Mouse (Mus musculus): ENCODE results near the gene Olfr319. TPM values are rescaled to one million over a fixed set of nuclear protein-coding genes. Genes with fewer than 3 reads are reported as not detected.
"Not testable (repeated sequence)": the region's sequence is repeated elsewhere in the genome, so short reads cannot be mapped to it uniquely, and the experiment has no call there.

Gene Olfr319
- polyA plus RNA-seq (2015; fragmentation: Nextera tagmentation; extraction: Ambion mirVana), result not detected in 2 replicates

- 89% methylated on average over 3 of the region's 3 CpGs for WGBS
These were observed at the start of gene Olfr319 for GRCm38 (mm10) chr11:58698862-58699261. Gene Olfr319, plus strand, starts transcription at chr11:58699162.

GRCm38 (mm10) chr11:58655151-58655550 lies 43.8 kb upstream of the Olfr319 start:
- Histone ChIP-seq H3K9ac (no peak overlapping the region), H3K27me3 (no peaks in the 10 kb centered on the region), H3K36me3 (no peaks in the 10 kb centered on the region), H3K4me3 (no peak overlapping the region), H3K4me2 (no peak overlapping the region), H3K9me3 (no peaks in the 10 kb centered on the region), H3K27ac (no peak overlapping the region), H3K4me1 (no peaks in the 10 kb centered on the region)
- no peak for ATAC-seq (ENCODE audit: insufficient number of reproducible peaks, insufficient read depth, low FRiP score, low TSS enrichment, low read depth)
- WGBS, result 76% methylated on average over 3 of the region's 3 CpGs

More at GRCm38 (mm10) chr11:58698862-58699261, at the start of gene Olfr319:
- ATAC-seq (ENCODE audit: insufficient number of reproducible peaks, insufficient read depth, low FRiP score, low TSS enrichment, low read depth), result no peak
- Histone ChIP-seq H3K4me2 (no peak within 1 kb of the TSS), H3K4me3 (no peak within 1 kb of the TSS), H3K9me3 (peaks cover 8% of the 10 kb centered on the region; the same call in 1 of the 2 replicates), H3K4me1 (no peaks in the 10 kb centered on the region), H3K27ac (no peak within 1 kb of the TSS), H3K27me3 (no peaks in the 10 kb centered on the region), H3K9ac (no peak within 1 kb of the TSS), H3K36me3 (no peaks in the 10 kb centered on the region)

GRCm38 (mm10) chr11:58658596-58658995 lies 40.4 kb upstream of the Olfr319 start, which contains the start of gene Olfr322:
Gene Olfr322, plus strand, starts transcription at chr11:58658782.
- no peaks in the 10 kb centered on the region for H3K27me3 ChIP-seq
- no peak within 1 kb of the TSS for H3K27ac ChIP-seq
- H3K4me3 ChIP-seq, result no peak within 1 kb of the TSS
- 87% methylated on average over 4 of the region's 4 CpGs for WGBS
- ATAC-seq (ENCODE audit: insufficient number of reproducible peaks, insufficient read depth, low FRiP score, low TSS enrichment, low read depth), result no peak
- H3K4me2 ChIP-seq, result no peak within 1 kb of the TSS
- no peaks in the 10 kb centered on the region for H3K9me3 ChIP-seq
- H3K9ac ChIP-seq, result no peak within 1 kb of the TSS
- no peaks in the 10 kb centered on the region for H3K4me1 ChIP-seq
- no peaks in the 10 kb centered on the region for H3K36me3 ChIP-seq

DNA sequence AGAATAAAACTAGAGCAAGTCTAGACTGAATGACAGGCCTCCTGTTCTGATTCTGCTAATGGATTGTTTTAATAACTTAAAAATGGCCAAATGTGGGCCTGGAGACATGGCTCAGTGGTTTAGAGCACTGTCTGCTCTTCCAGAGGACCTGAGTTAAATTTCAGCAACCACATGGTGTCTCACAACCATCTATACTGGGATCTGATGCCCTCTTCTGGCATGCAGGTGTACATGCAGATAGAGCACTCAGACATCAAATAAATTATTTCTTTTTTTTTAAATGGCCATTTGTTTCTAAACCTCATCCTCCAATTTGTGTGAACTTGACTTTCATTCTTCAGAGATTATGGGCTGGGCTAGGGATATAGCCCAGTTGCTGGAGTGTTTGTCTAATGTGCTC lies 29.7 kb upstream of the Olfr319 start:
- Histone ChIP-seq H3K9ac (no peak overlapping the region), H3K4me2 (no peak overlapping the region), H3K36me3 (no peaks in the 10 kb centered on the region), H3K27me3 (no peaks in the 10 kb centered on the region), H3K9me3 (no peaks in the 10 kb centered on the region), H3K4me3 (no peak overlapping the region), H3K4me1 (no peaks in the 10 kb centered on the region), H3K27ac (no peak overlapping the region)
- no peak for ATAC-seq (ENCODE audit: insufficient number of reproducible peaks, insufficient read depth, low FRiP score, low TSS enrichment, low read depth)

DNA sequence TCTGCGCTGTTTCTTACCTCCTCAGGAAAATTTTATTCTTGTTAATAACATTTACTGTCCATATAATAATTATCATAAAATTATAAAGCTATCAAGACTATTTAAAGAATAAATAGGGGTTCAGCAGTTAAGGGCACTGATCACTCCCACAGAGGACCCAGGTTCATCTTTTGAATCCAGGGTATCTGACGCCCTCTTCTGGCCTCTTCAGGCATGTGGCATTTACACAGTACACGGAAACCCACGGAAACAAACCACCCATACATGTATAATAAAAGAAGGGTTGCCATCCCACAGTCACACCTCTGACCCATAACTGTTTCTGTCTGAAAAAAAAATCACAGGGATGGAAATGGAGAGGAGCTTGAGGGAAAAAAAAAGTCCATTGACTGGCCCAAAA lies 27.1 kb upstream of the Olfr319 start:
- H3K36me3 ChIP-seq, result no peaks in the 10 kb centered on the region
- no peak overlapping the region for H3K9ac ChIP-seq
- no peak overlapping the region for H3K4me2 ChIP-seq
- H3K4me3 ChIP-seq, result no peak overlapping the region
- no peaks in the 10 kb centered on the region for H3K9me3 ChIP-seq
- 54% methylated on average over 4 of the region's 4 CpGs for WGBS
- H3K4me1 ChIP-seq, result no peaks in the 10 kb centered on the region
- no peak overlapping the region for H3K27ac ChIP-seq
- no peak for ATAC-seq (ENCODE audit: insufficient number of reproducible peaks, insufficient read depth, low FRiP score, low TSS enrichment, low read depth)
- no peaks in the 10 kb centered on the region for H3K27me3 ChIP-seq

GRCm38 (mm10) chr11:58680799-58681198 lies 18.2 kb upstream of the Olfr319 start, which contains the start of gene Olfr320:
Gene Olfr320, plus strand, starts transcription at chr11:58681099.
- no peak within 1 kb of the TSS for H3K4me2 ChIP-seq
- H3K9ac ChIP-seq, result no peak within 1 kb of the TSS
- ATAC-seq (ENCODE audit: insufficient number of reproducible peaks, insufficient read depth, low FRiP score, low TSS enrichment, low read depth), result no peak
- no peak within 1 kb of the TSS for H3K4me3 ChIP-seq
- 93% methylated on average over 1 of the region's 1 CpGs for WGBS
- no peak within 1 kb of the TSS for H3K27ac ChIP-seq
- no peaks in the 10 kb centered on the region for H3K27me3 ChIP-seq
- H3K4me1 ChIP-seq, result no peaks in the 10 kb centered on the region
- no peaks in the 10 kb centered on the region for H3K36me3 ChIP-seq
- no peaks in the 10 kb centered on the region for H3K9me3 ChIP-seq

DNA sequence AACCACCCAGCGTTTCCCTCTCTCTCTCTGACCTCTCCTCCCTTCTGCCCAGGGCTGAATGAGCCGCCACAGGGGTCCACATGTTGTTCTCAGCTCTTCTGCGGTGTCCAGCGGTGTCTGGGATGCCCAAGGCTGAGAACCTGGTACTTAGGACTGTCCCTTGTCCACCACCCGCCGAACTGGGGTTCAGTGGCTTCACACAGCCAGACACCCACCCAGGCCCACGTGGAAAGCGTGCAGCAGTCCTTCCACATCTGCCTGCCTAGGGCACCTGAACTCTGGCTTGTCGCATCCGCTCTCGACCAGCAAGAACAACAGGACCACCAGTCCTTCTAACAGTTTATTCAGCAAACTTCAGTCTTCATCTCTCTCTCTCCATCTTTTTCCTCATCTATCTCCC lies 10.1 kb downstream of the Olfr319 start:
- Histone ChIP-seq H3K9me3 (no peaks in the 10 kb centered on the region), H3K27ac (no peak overlapping the region), H3K9ac (no peak overlapping the region), H3K36me3 (no peaks in the 10 kb centered on the region), H3K4me1 (no peaks in the 10 kb centered on the region), H3K4me3 (no peak overlapping the region), H3K27me3 (no peaks in the 10 kb centered on the region), H3K4me2 (no peak overlapping the region)
- 81% methylated on average over 11 of the region's 11 CpGs for WGBS
- ATAC-seq (ENCODE audit: insufficient number of reproducible peaks, insufficient read depth, low FRiP score, low TSS enrichment, low read depth), result no peak

GRCm38 (mm10) chr11:58717723-58718122 lies 18.8 kb downstream of the Olfr319 start:
- WGBS, result 78% methylated on average over 7 of the region's 7 CpGs
- H3K4me3 ChIP-seq; ATAC-seq (ENCODE audit: insufficient number of reproducible peaks, insufficient read depth, low FRiP score, low TSS enrichment, low read depth); H3K36me3 ChIP-seq; H3K4me1 ChIP-seq; H3K9ac ChIP-seq; H3K27ac ChIP-seq; H3K27me3 ChIP-seq; H3K4me2 ChIP-seq; H3K9me3 ChIP-seq: not testable (repeated sequence)

DNA sequence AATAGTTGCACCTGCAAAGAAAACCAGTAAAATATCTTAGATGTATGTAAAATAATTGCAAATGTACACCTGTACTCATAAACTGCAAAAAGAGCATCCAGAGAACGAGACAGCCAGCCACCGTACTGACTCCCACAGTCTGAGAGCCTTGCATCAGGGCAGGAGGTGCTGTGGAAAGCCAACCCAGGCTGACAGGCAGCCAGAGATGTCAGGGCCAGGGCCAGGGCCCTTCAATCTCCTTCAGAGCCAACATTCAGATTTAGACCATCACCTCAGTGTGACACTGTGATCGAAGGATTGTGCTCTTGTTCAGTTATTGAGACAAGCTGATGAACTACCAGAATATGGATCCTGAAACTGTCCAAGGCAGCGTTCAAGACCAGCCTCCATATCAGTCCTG lies 20.7 kb downstream of the Olfr319 start:
- H3K9me3 ChIP-seq, result no peaks in the 10 kb centered on the region
- H3K4me1 ChIP-seq, result no peaks in the 10 kb centered on the region
- no peak overlapping the region for H3K9ac ChIP-seq
- no peaks in the 10 kb centered on the region for H3K36me3 ChIP-seq
- WGBS, result 90% methylated on average over 4 of the region's 4 CpGs
- ATAC-seq (ENCODE audit: insufficient number of reproducible peaks, insufficient read depth, low FRiP score, low TSS enrichment, low read depth), result no peak
- no peak overlapping the region for H3K27ac ChIP-seq
- no peak overlapping the region for H3K4me3 ChIP-seq
- H3K4me2 ChIP-seq, result no peak overlapping the region
- H3K27me3 ChIP-seq, result no peaks in the 10 kb centered on the region

DNA sequence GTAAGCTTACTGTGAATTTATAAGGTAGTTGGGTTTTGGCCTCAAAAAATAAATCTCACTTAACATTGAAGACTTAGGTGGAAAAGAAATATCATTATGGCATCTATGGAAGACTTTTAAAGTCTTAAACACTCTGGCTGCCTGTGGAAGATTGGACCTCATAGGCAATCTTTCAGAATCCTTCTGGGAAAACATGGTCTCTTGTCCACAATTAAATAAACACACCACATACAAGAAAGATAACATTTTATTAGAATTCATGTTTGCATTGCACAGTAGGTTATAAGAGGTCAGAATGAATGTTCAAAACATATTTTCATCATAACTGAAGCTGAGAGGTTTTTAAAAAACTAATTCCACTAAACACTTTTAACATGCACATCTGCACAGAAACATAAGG lies 25.0 kb downstream of the Olfr319 start, which contains the start of gene Olfr318:
Gene Olfr318 (minus strand): TSS at position 101 of the 400 bp plus-strand sequence.
- Histone ChIP-seq H3K27ac (no peak within 1 kb of the TSS), H3K36me3 (no peaks in the 10 kb centered on the region), H3K4me1 (no peaks in the 10 kb centered on the region), H3K27me3 (no peaks in the 10 kb centered on the region), H3K9ac (no peak within 1 kb of the TSS), H3K4me2 (no peak within 1 kb of the TSS), H3K9me3 (no peaks in the 10 kb centered on the region), H3K4me3 (no peak within 1 kb of the TSS)
- no peak for ATAC-seq (ENCODE audit: insufficient number of reproducible peaks, insufficient read depth, low FRiP score, low TSS enrichment, low read depth)

DNA sequence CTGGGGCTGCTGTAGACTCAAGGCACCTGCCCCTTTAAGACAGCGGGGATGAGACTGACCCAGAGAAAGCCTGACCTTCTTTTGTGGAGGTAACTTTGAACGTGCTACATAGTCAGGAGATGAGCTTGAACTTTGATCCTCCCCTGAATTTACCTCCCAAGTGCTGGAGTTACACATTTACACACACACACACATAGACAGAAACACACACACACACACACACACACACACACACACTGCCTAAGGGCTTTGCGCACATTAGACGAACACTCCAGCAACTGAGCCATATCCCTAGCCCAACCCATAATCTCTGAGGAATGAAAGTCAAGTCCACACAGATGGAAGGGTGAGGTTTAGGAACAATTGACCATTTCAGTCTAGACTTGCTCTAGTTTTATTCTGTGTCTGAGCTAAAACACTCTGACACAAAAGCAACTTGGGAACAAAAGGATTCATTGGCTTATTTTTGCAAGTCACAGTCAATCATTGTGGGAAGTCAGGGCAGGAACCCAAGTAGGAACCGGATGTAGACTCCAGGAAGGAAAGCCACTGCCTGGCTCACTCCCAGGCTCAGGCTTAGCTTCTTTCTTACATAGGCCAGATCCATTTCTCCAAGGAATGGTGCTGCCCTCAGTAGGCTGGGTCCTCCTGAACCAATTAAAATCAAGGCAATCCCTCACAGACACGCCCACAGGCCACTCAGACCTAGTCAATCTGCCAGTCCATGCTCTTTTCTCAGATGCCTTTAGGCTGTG lies 29.1 kb downstream of the Olfr319 start:
- H3K9ac ChIP-seq; H3K4me3 ChIP-seq; H3K4me2 ChIP-seq; H3K27me3 ChIP-seq; H3K36me3 ChIP-seq; ATAC-seq (ENCODE audit: insufficient number of reproducible peaks, insufficient read depth, low FRiP score, low TSS enrichment, low read depth); H3K27ac ChIP-seq; H3K4me1 ChIP-seq; H3K9me3 ChIP-seq: not testable (repeated sequence)
- 81% methylated on average over 6 of the region's 6 CpGs for WGBS

DNA sequence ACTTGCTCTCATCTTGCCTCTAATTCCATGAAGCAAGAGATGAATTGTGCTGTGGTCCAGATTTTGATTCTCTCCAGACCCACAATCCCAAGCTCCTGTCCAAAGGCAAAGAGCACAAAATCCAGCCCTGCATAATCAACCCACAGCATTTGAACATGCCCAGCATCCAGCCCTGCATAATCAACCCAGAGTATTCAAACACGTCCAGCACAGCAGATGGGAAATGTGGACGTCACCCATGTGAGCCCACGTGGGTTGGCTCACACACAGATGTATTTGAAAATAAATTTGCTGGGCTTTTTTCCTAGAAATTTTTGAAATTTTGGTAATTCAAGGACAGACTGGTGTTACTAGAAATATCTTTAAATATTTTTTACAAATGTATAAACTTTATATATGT lies 34.4 kb downstream of the Olfr319 start:
- Histone ChIP-seq H3K9me3 (no peaks in the 10 kb centered on the region), H3K4me3 (no peak overlapping the region), H3K27ac (no peak overlapping the region), H3K4me2 (no peak overlapping the region), H3K27me3 (no peaks in the 10 kb centered on the region), H3K36me3 (no peaks in the 10 kb centered on the region), H3K4me1 (no peaks in the 10 kb centered on the region), H3K9ac (no peak overlapping the region)
- ATAC-seq (ENCODE audit: insufficient number of reproducible peaks, insufficient read depth, low FRiP score, low TSS enrichment, low read depth), result no peak
- 63% methylated on average over 3 of the region's 3 CpGs for WGBS
